Mouse (Mus musculus): ENCODE results near the gene Btbd16. TPM values are rescaled to one million over a fixed set of nuclear protein-coding genes. Genes with fewer than 3 reads are reported as not detected.

Gene Btbd16
- polyA plus RNA-seq, 1 experiment from 2014 or later = not detected

- no peaks in the 10 kb centered on the region for H3K27me3 ChIP-seq (ENCODE audit: control insufficient read depth, insufficient read depth, low read length)
- peaks cover 6% of the 10 kb centered on the region; the same call in 1 of the 2 replicates for H3K4me1 ChIP-seq (ENCODE audit: control insufficient read depth, insufficient read depth, low read length)
- no peak for ATAC-seq (replicated peaks; ENCODE audit: insufficient number of reproducible peaks, low FRiP score, low TSS enrichment)
- no peak overlapping the region for H3K9ac ChIP-seq (ENCODE audit: low read depth, low read length)
- no peaks in the 10 kb centered on the region for H3K9me3 ChIP-seq (replicated peaks; ENCODE audit: control insufficient read depth, low read length)
- no peak overlapping the region for H3K27ac ChIP-seq (ENCODE audit: low read depth, low read length)
- H3K4me2 ChIP-seq = peak overlapping the region; percentile 54
- WGBS (ENCODE audit: insufficient replicate concordance) = 33% methylated on average over 3 of the region's 3 CpGs
- peak overlapping the region; percentile 19 for H3K4me3 ChIP-seq (ENCODE audit: low read depth, low read length)
- no peaks in the 10 kb centered on the region for H3K36me3 ChIP-seq (ENCODE audit: control insufficient read depth, insufficient read depth, low read length)
Observed at GRCm38 (mm10) chr7:130867256-130867655, 93.4 kb downstream of the Btbd16 start.

Other genes starting within 250 kb of the Btbd16 start
- 137 and 146 TPM in 2 replicates for gene Nsmce4a, start 201.0 kb upstream of the Btbd16 start, polyA plus RNA-seq (2014; fragmentation: Nextera tagmentation; extraction: Ambion mirVana)
- gene Tacc2, start 196.6 kb upstream of the Btbd16 start, polyA plus RNA-seq (2014; fragmentation: Nextera tagmentation; extraction: Ambion mirVana) = 42.2 and 48.9 TPM in 2 replicates
- gene Plekha1, start 91.7 kb downstream of the Btbd16 start, polyA plus RNA-seq (2014; fragmentation: Nextera tagmentation; extraction: Ambion mirVana) = 41.4 and 51.7 TPM in 2 replicates
- 38.7 TPM in 2 replicates for gene Htra1, start 162.0 kb downstream of the Btbd16 start, polyA plus RNA-seq (2014; fragmentation: Nextera tagmentation; extraction: Ambion mirVana)